Mouse (Mus musculus): ENCODE measurements around the gene Ptpro.

The Ptpro gene

GRCm38 (mm10) chr6:137252194-137252886, at the start of gene Ptpro:
Ptpro (plus strand) TSS chr6:137252319.
- DNase-seq: no peak

DNA sequence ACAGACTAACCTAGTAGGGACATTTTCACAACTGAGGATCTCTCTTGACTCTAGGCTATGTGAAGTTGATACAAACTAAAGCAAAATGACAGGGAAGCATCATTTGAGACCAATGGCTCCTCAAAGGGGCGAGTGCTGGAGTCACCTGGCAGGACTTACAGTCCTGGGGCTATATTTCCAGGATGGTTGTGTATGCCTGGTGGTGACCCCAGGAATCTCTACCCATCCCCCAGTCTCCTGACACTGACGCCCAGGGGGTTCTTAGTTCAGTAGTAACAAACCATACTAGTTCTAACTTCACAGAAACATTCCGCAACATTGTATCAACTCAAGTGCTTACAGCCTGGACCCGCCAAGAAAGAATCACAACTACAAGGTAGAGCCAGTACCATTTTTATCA, 49.5 kb upstream of the Ptpro start:
- DNase-seq: no peak

DNA sequence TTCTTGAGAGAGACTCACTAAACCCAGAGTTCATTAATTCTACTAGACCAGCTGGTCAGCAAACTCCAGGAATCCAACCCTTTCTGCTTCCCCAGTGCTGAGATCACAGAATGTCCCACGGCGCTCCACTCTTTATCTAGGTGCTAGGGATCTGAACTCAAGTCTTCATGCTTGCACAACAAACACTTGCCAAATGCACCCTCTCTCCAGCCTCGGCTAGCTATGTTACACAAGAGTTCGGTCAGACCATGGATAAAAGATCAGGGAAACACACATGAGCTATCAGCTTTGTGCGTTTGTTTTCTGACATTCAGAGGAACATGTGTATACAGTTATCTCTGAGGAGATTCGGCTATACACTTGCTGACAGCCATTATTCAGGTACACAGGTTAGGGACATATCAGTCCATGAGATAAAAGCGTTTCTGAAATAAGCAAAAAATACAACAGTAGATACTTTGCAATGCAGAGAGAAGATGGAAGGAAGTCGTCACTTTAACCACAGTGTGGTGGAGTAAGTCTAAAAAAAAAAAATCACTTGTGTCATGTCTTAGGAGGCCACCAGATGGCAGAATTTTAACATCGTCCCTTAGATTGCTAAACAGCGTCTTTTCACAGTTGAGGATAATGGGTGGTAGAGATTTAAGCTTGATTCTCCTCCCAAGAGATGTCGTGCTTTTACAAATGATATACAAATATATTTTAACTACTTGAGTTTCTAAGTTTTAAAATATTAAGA, 46.3 kb upstream of the Ptpro start:
- DNase-seq: no peak

DNA sequence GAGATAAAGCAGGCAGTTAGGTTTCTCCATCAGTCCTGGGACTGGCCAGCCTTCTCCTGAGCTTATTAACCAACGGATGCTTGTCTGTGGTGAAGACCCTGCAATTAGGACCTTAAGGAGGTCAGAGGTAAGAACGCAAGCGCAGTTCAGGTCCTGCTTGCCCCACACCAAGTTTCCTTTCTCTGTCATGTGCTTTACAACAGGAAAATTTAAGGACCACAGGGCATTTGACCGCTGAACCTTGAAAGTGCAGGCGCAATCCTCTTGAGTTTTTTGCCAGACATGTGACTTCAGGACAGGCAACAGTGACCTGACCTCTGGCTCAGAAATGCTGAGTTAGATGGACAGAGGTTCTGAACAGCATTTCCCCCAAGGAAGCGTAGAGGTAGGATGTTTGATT, 45.0 kb upstream of the Ptpro start:
- DNase-seq: no peak

DNA sequence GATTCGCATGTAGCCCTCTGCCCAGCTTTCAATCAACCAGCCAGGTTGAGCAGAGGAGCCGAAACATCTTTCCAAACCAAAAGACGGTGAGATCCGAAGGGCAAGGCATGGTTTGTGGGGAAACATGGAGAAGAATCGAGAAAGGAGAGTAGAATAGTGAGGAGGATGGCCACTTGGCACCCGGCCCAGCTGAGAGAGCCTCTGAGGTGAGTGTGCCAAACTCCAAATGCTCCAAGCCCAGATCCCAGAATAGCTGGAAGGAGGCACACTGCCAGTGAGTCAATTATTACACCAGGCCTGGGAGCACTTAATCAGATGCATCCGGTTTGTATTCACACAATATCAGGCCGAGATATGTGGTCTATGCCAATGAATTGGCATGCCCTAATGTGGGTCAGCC, 42.1 kb upstream of the Ptpro start:
- peak; percentile 59 for DNase-seq

DNA sequence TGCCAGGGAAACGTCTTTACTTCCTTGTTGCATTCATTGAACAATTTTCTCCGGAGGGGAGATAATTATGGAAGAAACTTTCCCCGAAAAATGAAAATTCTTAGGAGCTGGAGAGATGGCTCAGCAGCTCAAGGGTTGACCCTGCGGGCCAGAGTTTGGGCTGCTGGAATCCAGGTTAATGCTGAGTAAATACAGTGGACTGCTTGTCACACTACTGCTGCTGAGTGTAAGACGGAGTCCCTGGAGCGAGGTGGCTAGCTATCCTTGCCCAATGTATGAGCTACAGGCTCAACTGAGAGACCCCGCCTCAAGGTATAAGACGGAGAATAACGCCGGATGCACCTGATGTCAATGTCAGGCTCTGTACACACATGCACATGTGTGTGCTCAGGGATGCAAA, 41.1 kb upstream of the Ptpro start:
- no peak for DNase-seq

- DNase-seq: no peak
These were observed 40.7 kb upstream of the Ptpro start for GRCm38 (mm10) chr6:137211441-137211840.

DNA sequence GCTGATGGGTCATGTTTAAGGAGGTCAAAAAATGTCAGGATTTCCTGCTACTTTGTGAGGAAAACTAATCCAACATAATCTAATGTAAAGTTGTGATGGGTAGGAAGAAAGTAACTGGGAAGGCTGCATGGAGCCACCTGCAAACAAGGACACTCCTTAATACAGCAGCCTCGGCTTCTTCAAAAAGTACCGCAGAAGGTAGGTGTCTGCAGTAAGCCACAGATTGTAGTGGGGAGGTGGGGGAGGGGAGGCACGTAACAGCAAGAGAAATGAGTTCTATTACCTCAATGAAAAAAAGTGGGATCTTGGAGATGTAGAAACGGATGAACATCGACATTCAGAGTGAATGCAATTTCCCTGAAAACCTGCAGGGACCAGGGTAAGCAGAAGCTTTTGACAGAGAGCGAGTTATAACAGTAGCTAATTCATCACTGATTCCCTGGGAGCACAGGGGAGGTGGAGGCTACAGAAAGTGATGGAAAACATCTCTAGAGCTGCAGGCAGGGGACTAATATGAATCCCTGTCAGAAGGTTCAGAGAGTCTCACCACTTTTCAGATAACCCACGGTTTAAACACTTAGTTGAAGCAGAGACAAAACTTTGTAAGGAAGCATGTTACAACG, 34.2 kb upstream of the Ptpro start:
- DNase-seq: no peak

DNA sequence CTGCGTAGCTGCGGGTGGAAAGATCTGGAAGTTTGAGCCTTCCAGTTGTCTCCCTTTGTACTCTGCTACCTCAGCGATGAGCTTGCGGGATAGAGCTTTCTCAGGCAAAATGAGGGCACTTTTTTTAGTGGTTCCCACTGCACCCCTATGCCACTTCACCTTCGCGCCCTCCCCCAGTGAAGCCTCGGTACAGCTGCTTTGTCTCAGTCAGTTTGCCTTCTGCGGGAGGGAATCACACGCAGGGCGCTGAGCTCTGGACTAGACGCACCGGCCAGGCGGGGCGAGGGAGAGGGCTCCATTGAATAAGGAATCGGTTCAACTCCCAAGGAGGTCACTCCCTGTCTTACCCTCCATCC, 746 bp downstream of the Ptpro start:
- no peak for DNase-seq

DNA sequence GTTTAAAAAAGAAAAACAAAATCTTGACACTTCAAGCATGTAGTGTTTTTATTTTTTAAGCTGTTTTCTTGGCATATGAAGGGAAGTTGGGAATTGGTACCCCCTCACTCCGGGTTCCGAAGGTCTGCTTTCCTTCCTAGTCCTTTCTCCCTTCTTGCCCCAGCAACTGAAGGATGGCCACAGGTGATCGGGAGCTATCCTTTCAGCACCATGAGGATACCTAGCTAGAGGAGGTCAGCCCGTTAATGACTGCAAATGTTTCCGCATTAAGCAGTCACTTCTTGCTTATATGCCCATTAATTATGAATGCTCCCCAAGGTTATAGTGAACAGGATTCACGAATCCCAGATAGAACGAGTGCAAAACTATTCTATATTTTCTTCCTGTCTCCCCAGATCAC, 1.3 kb downstream of the Ptpro start:
- DNase-seq: no peak

- DNase-seq: no peak
These were observed 8.9 kb downstream of the Ptpro start for GRCm38 (mm10) chr6:137261033-137261432.

DNA sequence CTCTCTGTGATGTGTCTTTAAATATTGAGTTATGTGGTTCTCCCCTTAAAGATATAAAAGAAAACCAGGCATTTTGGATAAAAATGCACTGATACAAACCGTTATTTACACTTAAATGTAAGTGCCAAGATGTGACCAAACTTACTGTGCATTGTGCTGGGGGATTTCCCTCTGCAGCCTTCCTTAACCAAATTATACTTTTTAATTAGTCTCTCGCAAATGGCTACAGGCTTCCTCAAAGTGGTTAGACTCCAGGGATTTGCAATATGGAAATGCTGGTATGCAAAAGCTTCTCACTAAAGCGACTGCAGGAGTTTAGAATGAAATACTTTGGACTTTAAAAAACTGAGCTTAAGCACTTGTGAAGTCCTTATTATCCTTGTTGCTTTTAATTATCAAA, 10.0 kb downstream of the Ptpro start:
- no peak for DNase-seq

DNA sequence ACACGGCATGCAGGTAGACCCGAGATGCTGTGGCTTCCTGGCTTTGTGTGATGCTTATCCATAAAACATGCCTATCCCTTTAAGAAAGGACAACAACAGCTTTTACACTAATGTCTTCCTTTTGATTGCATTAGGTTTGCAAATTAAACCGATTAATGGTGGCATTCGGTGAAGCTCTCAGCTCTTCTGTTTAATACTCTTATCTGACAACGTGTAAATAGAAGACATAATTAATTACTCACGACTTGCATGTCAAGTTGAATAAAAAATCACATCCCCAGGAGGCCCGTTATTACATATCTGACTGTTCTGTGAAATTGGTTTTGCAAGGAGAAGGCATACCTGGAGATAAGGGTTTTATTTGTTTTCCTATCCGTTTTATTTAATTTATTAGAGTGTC, 15.9 kb downstream of the Ptpro start:
- DNase-seq: no peak

- DNase-seq: no peak
These were observed 16.5 kb downstream of the Ptpro start for GRCm38 (mm10) chr6:137268592-137268991.

DNA sequence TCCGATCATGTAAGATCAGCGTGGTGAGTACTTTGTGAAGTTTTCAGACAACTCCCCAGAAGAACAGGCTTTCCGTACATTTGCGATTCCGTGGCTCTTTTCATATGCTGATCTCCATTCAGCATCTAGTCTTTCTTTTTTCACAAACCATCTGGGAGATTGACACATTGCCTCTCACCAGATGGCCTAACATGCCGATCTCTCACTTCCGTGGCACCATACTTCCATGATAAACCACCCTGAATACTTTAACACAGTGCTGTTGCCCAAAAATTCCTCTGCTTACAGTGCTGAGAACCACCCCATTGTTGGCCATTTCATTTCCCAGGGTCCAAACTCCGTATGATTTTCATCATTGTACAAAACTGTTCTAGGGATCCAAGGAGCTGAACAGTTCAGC, 20.4 kb downstream of the Ptpro start:
- DNase-seq: no peak

GRCm38 (mm10) chr6:137277587-137277994, 25.5 kb downstream of the Ptpro start:
- DNase-seq: no peak

DNA sequence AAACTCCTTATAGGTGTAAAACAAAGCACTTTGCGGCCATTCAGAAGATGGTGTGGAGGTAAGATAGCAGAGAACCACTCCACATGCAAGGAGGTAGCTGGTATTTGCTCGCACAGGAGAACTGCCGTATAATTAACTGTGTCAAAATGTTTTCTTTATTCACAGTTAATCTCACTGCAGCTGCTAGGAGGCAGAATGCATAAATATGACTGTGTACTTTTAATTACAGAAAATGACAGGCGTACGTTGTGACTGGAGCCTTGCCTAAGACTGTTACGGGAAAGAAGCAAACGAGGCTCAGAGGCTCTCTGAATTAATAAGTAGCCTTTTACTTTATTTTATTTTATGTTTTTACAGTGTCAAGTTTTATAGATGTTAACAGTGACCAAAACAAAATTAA, 27.5 kb downstream of the Ptpro start:
- no peak for DNase-seq

DNA sequence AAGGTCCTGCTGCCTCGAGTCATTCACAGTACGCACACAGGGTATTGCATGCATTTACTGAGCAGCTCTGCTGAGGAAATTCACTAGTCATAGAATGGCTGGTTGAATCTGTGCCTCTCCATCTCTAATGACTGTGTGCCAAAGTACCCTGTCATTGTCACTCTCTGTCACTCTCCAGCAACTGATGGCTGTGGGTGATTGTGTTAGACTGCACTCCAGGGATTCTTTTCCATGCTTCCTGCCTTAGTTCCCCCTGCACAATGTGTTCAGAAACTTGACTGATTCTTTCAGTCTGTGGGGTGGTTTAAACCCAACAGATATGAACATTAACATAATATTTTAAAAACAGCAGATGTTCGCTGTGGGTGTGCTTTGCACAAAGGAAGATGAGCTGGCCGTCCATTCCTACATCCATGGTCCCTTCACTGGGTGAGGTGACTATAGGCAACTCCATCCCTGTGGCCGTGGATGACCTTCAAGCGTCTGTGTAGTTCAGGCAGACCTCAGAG, 29.5 kb downstream of the Ptpro start:
- no peak for DNase-seq

GRCm38 (mm10) chr6:137282050-137282449, 29.9 kb downstream of the Ptpro start:
- DNase-seq: no peak

GRCm38 (mm10) chr6:137286376-137286775, 34.3 kb downstream of the Ptpro start:
- DNase-seq: no peak

DNA sequence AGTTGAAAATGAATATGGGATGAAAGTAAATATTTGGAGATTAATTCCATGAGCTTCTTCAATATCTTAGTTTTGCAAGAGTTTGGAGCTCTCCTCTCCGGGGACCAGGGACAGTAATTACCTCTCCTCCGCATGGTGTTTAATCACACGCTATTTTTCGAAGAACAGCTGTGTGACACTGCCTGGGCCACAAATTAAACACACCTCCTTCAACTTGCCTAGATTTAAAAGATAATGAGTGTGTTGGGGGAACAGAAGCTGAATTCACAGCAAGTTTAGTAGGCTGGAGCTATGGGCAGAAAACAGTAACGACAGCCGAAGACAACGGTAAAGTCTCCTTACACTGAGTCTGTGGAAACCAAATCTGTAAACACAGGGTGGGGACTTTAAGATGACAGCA, 35.7 kb downstream of the Ptpro start:
- no peak for DNase-seq

DNA sequence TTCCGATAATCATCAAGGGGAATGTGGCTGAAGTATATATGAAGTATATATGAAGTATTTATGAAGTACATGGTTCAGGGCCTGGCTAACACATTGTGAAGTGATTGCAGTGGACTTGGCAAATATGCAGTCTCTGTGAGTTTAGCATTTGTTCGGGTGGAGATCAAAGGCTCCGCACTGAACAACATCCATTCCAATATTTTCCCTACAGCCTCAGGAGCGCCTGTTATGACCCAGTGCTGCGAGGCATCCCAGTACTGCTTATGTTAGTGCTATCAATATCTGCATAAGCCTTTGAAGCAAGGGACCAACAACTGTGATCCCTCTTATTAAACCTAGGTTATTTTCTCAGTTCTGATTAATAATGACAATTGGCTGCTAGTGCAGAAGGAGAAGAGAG, 36.1 kb downstream of the Ptpro start:
- DNase-seq: no peak

- DNase-seq: no peak
These were observed 40.3 kb downstream of the Ptpro start for GRCm38 (mm10) chr6:137292421-137292820.
